Mouse (Mus musculus) cerebellum, adult 2 months (tissue): ENCODE results near the gene Catsperg1.

Source experiments
- CTCF ChIP-seq: fragments of 200-500 bp; IDR thresholded peaks from 2 replicates; pipeline ENCODE4 v1.5.1; 2011; ENCODE audit warnings: low read depth, mild to moderate bottlenecking, control low read depth, low read length, moderate library complexity, borderline replicate concordance; ENCODE audit not compliant: insufficient read depth
- POLR2A ChIP-seq: fragments of 200-500 bp; IDR thresholded peaks from 2 replicates; pipeline ENCODE4 v1.6.1; 2011; ENCODE audit warnings: low read length, control low read depth, borderline replicate concordance; ENCODE audit not compliant: insufficient read depth

- TF ChIP-seq POLR2A (no peak), CTCF (no peak)
Measured at GRCm38 (mm10) chr7:29134230-29134629, 79.6 kb downstream of the Catsperg1 start.
